Mouse (Mus musculus): Measurements from ENCODE around the gene Atp6v1c2.

GRCm38 (mm10) chr12:17241016-17241415 lies 88.1 kb downstream of the Atp6v1c2 start:
- TF ChIP-seq TAL1 (IDR thresholded peaks at IDR 0.05; ENCODE audit: low read length) (no peak), GATA1 (IDR thresholded peaks at IDR 0.05; ENCODE audit: low read length) (no peak)

All from erythroblast, embryonic 14.5 days (primary cell).